Mouse (Mus musculus) heart, postnatal 0 days (tissue): Measurements from ENCODE around the gene Agap1. TPM values are rescaled to one million over a fixed set of nuclear protein-coding genes. Genes with fewer than 3 reads are reported as not detected.

Experiments used
- ATAC-seq: fragments of 200-750 bp; cut with Nextera tagmentation; 2 replicates; pipeline ENCODE4 v1.8.0; 2017; ENCODE audit warnings: low read depth, moderate number of reproducible peaks, moderate library complexity; ENCODE audit not compliant: insufficient read depth
- DNase-seq: peaks from one replicate; pipeline ENCODE4 v3.0.0-alpha.2; 2016; ENCODE audit warnings: low spot score
- H3K27ac ChIP-seq: fragments of 300-500 bp; sonication (generic); 2 replicates; pipeline ENCODE4 v1.5.1; 2014; ENCODE audit warnings: low read depth, mild to moderate bottlenecking
- H3K27me3 ChIP-seq: fragments of 300-500 bp; sonication (generic); 2 replicates; pipeline ENCODE4 v1.6.1; 2014; ENCODE audit warnings: low read length, mixed read lengths; ENCODE audit not compliant: control insufficient read depth, insufficient read depth
- H3K36me3 ChIP-seq: fragments of 300-500 bp; sonication (generic); replicated peaks from 2 replicates; pipeline ENCODE4 v1.6.1; 2014; ENCODE audit warnings: low read length, mixed read lengths; ENCODE audit not compliant: control insufficient read depth, insufficient read depth
- H3K4me1 ChIP-seq: fragments of 300-500 bp; sonication (generic); 2 replicates; pipeline ENCODE4 v1.6.1; 2014; ENCODE audit warnings: antibody characterized with exemption; ENCODE audit not compliant: control insufficient read depth, insufficient read depth
- H3K4me2 ChIP-seq: fragments of 300-500 bp; sonication (generic); 2 replicates; pipeline ENCODE4 v1.6.1; 2014; ENCODE audit warnings: low read depth, mild to moderate bottlenecking, low read length, moderate library complexity
- H3K4me3 ChIP-seq: fragments of 300-500 bp; sonication (generic); 2 replicates; pipeline ENCODE4 v1.5.1; 2014; ENCODE audit warnings: low read depth, low read length
- H3K9ac ChIP-seq: fragments of 300-500 bp; sonication (generic); replicated peaks from 2 replicates; pipeline ENCODE4 v1.6.1; 2014; ENCODE audit warnings: low read depth, low read length, mixed read lengths
- H3K9me3 ChIP-seq: fragments of 300-500 bp; sonication (generic); replicated peaks from 2 replicates; pipeline ENCODE4 v1.6.1; 2016; ENCODE audit warnings: low read length; ENCODE audit not compliant: control insufficient read depth
- CTCF ChIP-seq: IDR thresholded peaks from 2 replicates; pipeline ENCODE4 v1.5.1; 2016; ENCODE audit warnings: antibody characterized with exemption, control low read depth, low read depth
- EP300 ChIP-seq: IDR thresholded peaks from 2 replicates; pipeline ENCODE4 v1.6.1; 2016; ENCODE audit warnings: antibody characterized with exemption, low read depth
- WGBS: fragments of 180-500 bp; shearing (Covaris S2); extraction: QIAGEN DNeasy Blood & Tissue Kit; methylation state at CpG from one replicate; pipeline ENCODE4 v1.1.7; 2014; 5-methylcytosine and 5-hydroxymethylcytosine counted together
- polyA plus RNA-seq: library from polyadenylated mRNA; unstranded; fragments of >200 nt; fragmentation: Nextera tagmentation; extraction: Ambion mirVana; gene quantifications from 2 replicates; pipeline ENCODE4 v1.2.1, GENCODE M21; 2015
- total RNA-seq: library from RNA; depleted of rRNA; stranded (reverse); fragments of >200 nt; gene quantifications from 2 replicates; pipeline ENCODE4 v1.2.3, GENCODE M21; 2014; ENCODE audit warnings: low replicate concordance; rRNA removed

Gene Agap1
- total RNA-seq (21.0 and 38.2 TPM in 2 replicates), polyA plus RNA-seq (6.1 TPM in 2 replicates)

GRCm38 (mm10) chr1:89454196-89455123, at the start of gene Agap1:
TSS of gene Agap1 (plus strand) at chr1:89454806.
- ATAC-seq (peak; percentile 96), DNase-seq (peak; percentile 91)
- H3K27me3 ChIP-seq, result no peaks in the 10 kb centered on the region
- peak within 1 kb of the TSS; percentile 89 for H3K9ac ChIP-seq
- peaks cover 7% of the 10 kb centered on the region; the same call in 1 of the 2 replicates for H3K9me3 ChIP-seq
- H3K4me2 ChIP-seq, result peak within 1 kb of the TSS; percentile 99
- TF ChIP-seq EP300 (no peak), CTCF (no peak)
- peak within 1 kb of the TSS; percentile 94 for H3K4me3 ChIP-seq
- H3K27ac ChIP-seq, result peak within 1 kb of the TSS; percentile 92
- WGBS, result under 1% methylated on average over 79 of the region's 118 CpGs
- H3K36me3 ChIP-seq, result no peaks in the 10 kb centered on the region
- peaks cover 22% of the 10 kb centered on the region for H3K4me1 ChIP-seq

- no peak overlapping the region for H3K9ac ChIP-seq
- DNase-seq, result no peak
- 69% methylated on average over 6 of the region's 6 CpGs for whole genome bisulfite sequencing
- H3K4me2 ChIP-seq, result no peak overlapping the region
- H3K27me3 ChIP-seq, result no peaks in the 10 kb centered on the region
- no peaks in the 10 kb centered on the region for H3K9me3 ChIP-seq
- no peaks in the 10 kb centered on the region for H3K36me3 ChIP-seq
- no peak overlapping the region for H3K4me3 ChIP-seq
- TF ChIP-seq EP300 (no peak), CTCF (no peak)
- no peak overlapping the region for H3K27ac ChIP-seq
- H3K4me1 ChIP-seq, result no peaks in the 10 kb centered on the region
- no peak for ATAC-seq
Observed at GRCm38 (mm10) chr1:89405991-89406390, 48.6 kb upstream of the Agap1 start.

GRCm38 (mm10) chr1:89407986-89408385, 46.6 kb upstream of the Agap1 start:
- TF ChIP-seq EP300 (no peak), CTCF (no peak)
- ATAC-seq, result no peak
- H3K36me3 ChIP-seq, result no peaks in the 10 kb centered on the region

GRCm38 (mm10) chr1:89413122-89413521, 41.5 kb upstream of the Agap1 start:
- H3K27me3 ChIP-seq, result no peaks in the 10 kb centered on the region
- H3K27ac ChIP-seq, result no peak overlapping the region
- H3K9ac ChIP-seq, result no peak overlapping the region
- DNase-seq (peak; percentile 22), ATAC-seq (no peak)
- no peaks in the 10 kb centered on the region for H3K36me3 ChIP-seq
- no peaks in the 10 kb centered on the region for H3K9me3 ChIP-seq
- no peak overlapping the region for H3K4me2 ChIP-seq
- H3K4me1 ChIP-seq, result no peaks in the 10 kb centered on the region
- 63% methylated on average over 2 of the region's 2 CpGs for WGBS
- no peak for TF ChIP-seq EP300
- TF ChIP-seq CTCF, result no peak
- no peak overlapping the region for H3K4me3 ChIP-seq

More at GRCm38 (mm10) chr1:89407986-89408385, 46.6 kb upstream of the Agap1 start:
- H3K9ac ChIP-seq, result no peak overlapping the region
- H3K4me1 ChIP-seq, result no peaks in the 10 kb centered on the region
- no peaks in the 10 kb centered on the region for H3K27me3 ChIP-seq
- no peak for DNase-seq
- no peak overlapping the region for H3K27ac ChIP-seq
- no peaks in the 10 kb centered on the region for H3K9me3 ChIP-seq
- no peak overlapping the region for H3K4me2 ChIP-seq
- H3K4me3 ChIP-seq, result no peak overlapping the region
- WGBS, result 79% methylated on average over 8 of the region's 8 CpGs

GRCm38 (mm10) chr1:89414563-89414962, 40.0 kb upstream of the Agap1 start:
- ATAC-seq, result no peak
- no peaks in the 10 kb centered on the region for H3K27me3 ChIP-seq
- H3K9ac ChIP-seq, result no peak overlapping the region
- no peak overlapping the region for H3K4me3 ChIP-seq
- no peaks in the 10 kb centered on the region for H3K4me1 ChIP-seq
- H3K36me3 ChIP-seq, result no peaks in the 10 kb centered on the region
- H3K27ac ChIP-seq, result no peak overlapping the region
- H3K4me2 ChIP-seq, result no peak overlapping the region
- DNase-seq, result no peak
- H3K9me3 ChIP-seq, result no peaks in the 10 kb centered on the region
- TF ChIP-seq CTCF (no peak), EP300 (no peak)
- 82% methylated on average over 9 of the region's 9 CpGs for WGBS
